Mouse (Mus musculus): ENCODE results near the gene Uqcr11.

Gene Uqcr11

DNA sequence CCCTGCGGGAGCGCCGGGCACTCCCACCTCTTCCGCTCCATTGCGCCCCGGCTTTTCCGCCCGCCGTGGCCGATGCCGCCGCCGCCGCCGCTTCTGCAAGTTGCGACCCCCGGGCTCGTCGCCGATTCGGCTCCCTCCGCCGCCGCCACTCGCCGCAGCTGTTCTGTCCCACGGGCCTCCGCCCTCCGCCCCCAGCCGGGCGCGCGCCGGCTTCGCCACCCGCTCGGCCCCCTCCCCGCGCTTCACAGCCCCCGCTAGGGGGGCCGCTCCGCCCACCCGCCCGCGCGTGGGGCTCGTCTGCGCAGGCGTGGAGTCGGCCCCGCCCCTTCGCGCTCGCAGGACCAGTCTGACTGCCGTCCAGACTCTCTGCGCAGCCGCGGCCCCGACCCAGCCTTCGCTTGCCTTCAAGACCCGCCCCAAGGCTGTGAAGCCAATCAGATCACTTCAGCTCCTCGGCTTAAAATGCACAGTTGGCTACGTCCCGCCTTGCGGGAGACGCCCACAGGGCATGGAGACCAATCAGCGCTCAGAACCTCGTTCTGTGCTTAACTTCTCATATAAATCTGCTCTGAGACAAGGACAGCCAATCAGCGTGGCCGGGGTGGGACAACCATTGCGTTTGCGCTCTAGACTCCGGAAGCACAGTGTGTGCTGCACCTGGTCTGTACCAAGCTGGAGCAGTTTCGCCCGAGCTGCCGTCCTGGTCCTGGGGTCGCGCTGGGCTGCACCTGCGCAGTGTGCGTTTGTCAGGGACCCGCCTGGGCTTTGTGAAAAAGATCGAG is 7.2 kb downstream of the Uqcr11 start, which contains the start of gene Mbd3:
Gene Mbd3 (minus strand): TSS at position 360 of the 782 bp plus-strand sequence.
- DNase-seq (ENCODE audit: low read depth, low spot score): peak; percentile 100

GRCm38 (mm10) chr10:80398719-80399190 is 7.9 kb downstream of the Uqcr11 start:
- peak; percentile 95 for DNase-seq (ENCODE audit: low read depth, low spot score)

DNA sequence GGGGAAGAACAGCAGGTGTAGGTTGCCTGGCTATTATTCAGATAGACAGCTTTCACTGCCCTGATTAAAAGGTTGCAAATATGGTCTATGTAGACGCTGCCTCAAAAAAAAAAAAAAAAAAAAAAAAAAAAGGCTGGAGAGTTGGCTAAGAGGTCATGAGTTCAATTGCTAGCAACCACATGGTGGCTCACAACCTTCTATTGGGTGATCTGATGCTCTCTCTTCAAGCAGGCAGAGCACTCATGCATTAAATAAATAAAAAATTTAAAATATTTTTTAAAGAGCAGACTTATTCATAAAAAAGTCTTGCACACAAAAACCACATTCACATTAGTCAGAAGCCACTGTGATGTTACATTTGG is 8.5 kb downstream of the Uqcr11 start:
- no peak for DNase-seq (ENCODE audit: low read depth, low spot score)

DNA sequence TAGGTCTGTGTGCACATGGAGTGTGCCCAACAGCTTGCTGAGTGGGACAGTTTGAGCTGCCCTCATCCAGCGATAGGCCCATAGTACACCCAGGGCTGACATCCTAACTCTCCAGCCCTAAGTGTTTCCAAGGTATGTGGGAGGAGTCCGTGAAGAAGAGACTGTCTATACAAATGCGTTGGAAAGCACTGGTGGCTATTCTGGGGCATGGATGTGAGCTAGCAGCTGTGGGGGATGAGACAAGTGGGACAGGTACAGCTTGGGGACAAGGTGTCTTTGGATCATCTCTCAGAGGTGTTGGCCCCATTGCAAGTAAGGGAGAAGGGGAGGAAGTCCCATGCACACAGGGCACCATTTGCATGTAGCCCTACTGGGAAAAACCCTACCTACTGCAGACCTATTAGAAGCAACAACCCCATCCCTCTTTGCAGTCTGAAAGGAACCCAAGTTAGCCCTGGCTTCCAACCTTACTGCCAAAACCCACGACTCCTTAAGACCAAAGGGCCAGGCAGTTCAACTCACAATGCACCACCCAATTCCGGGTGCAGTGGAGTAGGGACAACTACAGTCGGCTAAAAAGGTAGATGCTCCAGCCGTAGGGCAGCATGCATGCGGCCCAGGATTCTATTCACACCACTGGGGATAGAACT is 9.0 kb downstream of the Uqcr11 start:
- no peak for DNase-seq (ENCODE audit: low read depth, low spot score)

DNA sequence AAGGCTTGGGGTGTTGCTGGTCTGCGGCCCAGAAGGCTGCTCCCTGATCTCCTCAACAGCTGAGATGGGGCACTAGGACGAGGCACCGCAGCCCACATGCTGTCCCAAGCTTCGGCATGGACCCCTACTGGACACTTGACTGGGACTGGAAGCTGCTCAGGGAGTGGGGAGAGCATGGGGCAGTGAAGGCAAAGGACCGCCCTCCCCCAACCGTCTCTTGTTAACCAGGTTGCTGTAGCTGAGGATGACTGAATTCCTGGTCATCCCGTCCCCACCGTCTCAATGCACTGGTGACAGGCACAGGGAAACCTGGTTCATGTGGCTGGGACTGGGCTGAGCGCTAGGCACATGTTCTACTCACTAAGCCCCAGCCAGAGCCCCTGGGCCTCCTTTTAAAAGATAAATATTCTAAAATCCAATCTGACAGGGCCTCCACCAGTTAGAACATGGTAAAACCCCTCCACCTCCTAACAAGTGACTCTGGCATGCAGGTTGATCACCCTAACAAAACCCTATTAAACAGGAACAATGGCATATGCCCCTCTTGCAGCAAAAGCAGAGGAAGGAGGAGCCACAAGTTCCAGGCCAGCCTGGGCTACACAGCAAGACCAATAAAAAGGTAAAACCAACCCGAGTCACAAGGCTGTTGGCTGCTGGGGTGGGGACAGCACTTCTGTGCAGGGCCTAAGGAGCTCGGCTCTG is 9.7 kb downstream of the Uqcr11 start:
- DNase-seq (ENCODE audit: low read depth, low spot score): no peak

DNA sequence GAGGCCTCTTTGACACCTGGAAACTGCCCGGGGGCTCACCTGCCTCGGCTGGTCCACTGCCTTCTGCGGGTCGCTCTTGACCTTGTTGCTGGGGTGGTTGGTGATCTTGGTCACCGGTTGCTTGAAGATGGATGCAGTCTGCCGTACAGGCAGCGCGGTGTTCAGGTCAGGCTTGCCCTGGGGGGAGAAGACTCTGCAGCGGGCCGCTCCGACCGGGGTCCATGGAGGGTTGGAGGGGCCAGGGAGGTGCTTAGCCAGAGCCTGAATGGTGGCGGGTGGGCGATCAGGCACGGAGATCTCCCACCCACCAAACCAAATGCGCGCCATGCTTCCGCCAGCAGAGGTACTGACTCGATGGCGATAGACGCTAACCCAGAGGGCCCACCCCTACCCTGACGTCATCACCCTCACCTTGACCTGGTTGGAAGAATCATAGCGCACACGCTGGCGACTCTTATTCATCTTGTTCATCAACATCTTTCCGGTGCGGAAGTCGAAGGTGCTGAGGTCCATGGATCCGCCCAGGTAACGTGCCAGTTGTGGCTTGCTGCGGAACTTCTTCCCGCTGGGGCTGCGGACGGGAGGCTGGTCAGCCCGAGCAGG is 11.5 kb downstream of the Uqcr11 start:
- no peak for DNase-seq (ENCODE audit: low read depth, low spot score)

DNA sequence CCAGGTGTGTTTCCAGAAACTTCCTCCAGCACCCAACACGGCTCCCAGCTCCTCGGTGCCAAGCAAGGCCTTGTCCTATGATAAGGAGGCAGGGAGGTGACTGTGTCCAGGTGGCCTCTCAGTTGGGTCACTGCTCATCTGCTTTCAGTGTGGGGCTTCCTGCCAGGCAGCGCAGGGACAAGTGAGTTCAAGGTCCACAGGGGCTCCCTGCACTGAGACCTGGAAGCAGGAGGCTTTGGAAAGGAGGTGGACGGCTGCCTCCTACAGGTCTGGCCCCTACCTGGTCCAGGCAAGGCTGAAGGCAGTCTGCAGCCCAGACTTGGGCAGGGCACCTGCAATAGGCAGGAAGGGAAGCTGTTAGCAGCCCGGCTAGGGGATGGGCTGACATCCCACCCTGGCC is 13.9 kb downstream of the Uqcr11 start:
- DNase-seq (ENCODE audit: low read depth, low spot score): no peak

DNA sequence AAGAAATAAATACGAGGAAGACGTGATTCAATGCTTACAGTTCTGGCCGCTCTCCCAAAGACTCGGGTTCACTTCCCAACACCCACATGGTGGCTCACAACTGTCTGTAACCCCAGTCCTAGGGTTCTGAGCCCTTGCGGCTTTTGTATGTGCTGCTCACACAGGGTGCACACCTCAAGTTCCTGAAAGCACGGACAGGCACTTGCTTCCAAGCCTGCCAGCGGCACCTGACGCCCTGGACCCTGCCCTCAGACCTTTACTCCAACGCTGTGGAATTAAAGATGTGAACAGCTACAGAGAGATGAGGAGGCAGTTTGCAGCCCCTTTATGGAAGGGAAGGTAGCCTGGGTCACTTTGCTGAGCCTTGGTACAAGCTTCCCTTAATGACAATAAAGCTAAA is 15.9 kb downstream of the Uqcr11 start:
- DNase-seq (ENCODE audit: low read depth, low spot score): no peak

DNA sequence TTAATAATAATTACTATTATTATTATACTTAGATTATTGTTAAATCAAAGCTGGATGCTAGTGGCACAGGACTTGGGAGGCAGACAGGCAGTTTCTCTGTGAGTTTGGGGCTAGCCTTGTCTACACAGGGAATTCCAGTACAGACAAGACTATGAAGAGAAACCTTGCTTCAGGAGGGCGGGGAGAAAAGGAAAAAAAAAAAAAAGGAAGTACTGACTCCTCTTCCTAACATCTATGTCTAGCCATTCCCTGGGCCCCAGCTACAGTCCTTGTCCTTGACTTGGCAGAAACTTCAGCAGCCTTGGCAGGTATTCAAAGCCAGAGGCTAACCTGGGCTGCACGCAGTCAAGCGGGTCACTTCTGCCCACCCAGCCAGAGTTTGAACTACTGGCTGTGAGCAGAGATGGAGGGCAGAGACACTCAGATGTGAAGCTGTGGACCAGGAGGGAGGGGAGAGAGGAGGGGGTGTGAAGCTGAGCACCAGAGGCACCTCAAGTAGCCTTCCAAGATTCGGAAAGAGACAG is 17.4 kb downstream of the Uqcr11 start:
- DNase-seq (ENCODE audit: low read depth, low spot score): no peak

DNA sequence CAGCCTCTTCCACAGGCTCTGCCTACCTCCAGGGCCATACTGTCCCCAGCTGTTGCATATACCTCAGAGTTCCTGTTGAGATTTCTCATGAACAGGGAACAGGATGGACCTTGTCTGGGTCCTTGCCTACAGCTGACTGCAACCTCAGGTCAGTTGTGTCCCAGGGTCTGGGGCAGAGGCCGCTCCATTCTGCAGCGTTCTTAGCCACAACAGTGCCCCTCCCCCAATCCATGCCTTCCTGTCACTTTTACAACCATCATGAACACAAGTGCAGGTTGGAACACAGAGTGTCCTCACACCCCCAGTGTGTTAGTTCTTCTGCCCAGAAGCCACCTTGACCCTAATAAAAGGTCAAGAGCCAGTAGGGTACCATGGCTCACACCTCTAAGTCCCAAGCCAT is 17.9 kb downstream of the Uqcr11 start:
- DNase-seq (ENCODE audit: low read depth, low spot score): no peak

DNA sequence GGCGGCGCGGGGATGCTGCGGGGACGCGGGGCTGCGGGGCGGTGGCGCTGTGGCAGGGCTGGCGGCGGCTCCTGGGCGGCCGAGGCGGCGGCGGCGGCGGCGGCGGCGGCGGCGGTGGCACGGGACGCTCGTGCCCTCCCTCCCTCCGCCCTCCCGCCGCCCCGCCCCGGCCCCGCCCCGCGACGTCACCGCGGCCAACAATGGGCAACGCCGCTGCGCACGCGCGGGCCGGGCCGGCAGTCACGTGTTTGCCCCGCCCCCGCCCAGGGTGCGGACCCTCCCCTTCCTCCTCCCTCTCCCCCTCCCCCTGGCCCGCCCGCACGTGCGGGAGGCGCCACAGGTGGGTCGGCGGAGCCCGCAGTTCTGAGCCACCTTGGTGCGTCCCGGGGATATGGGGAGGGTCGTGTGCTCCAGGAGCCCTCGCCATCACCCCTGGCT is 19.1 kb downstream of the Uqcr11 start, which contains the start of gene Mex3d:
Gene Mex3d (minus strand): TSS at position 138 of the 438 bp plus-strand sequence.
- no peak for DNase-seq (ENCODE audit: low read depth, low spot score)

GRCm38 (mm10) chr10:80386735-80387471 is 19.7 kb downstream of the Uqcr11 start:
- DNase-seq (ENCODE audit: low read depth, low spot score): no peak

DNA sequence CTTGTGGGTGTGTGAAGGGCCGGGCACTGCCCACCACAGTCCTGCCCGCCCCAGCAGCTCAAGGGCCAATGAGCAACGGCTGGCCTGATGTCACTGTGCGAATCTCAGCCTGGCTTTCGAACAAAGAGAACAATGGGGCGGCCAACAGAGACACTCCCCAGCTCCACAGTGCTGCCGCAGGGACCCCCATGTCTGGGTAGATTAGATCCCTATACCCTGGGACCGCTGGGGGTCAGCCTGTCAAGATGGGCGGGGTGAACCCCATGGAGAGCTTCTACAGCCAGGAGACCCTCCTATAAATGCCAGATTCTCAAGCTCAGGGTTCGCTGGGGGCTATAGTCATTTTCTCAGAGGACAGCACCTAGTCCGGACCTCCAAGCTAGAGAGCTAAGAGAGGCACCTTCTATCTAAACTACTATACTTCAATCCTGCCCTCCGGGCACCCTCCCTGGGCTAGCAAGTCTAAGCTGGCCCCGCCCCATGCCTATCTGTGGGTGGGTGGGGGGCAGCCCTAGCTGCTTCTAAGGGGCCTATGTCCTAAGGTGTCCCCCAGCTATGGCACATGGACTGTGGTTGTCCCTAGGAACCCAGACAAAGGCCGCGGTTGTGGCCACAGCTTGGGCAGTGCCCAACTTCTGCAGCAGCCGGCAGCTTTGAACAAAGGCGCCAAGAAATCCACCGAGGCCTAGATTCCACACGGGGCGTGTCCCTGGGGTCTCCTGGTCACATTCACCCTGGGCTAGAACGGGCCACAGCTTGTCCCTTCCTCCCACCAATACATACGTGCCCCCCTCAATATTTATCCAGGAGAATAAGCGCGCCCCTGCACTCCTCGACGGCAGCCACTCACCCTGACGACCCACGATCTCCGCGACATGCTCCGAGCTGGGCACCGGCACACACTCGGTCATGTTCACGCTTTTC is 20.6 kb downstream of the Uqcr11 start:
- no peak for DNase-seq (ENCODE audit: low read depth, low spot score)

DNA sequence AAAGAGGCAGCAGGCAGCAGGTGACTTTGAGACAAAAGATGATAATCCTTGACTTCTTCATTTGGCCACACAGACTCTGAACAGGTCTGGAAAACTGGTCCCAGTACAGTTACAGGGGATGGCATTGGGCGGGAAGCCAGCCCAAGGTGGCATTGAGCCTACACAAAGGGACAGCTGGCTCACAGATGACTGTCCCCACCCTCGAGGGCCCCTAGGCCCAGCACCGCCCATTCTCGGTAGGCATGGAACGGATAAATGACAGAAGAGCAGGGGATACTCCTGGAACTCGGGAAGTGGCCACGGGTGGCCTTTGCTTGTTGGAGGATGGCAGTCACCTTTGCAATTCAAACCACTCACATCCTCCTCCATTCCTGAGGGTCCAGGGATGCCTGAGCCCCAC is 21.3 kb downstream of the Uqcr11 start:
- no peak for DNase-seq (ENCODE audit: low read depth, low spot score)

DNA sequence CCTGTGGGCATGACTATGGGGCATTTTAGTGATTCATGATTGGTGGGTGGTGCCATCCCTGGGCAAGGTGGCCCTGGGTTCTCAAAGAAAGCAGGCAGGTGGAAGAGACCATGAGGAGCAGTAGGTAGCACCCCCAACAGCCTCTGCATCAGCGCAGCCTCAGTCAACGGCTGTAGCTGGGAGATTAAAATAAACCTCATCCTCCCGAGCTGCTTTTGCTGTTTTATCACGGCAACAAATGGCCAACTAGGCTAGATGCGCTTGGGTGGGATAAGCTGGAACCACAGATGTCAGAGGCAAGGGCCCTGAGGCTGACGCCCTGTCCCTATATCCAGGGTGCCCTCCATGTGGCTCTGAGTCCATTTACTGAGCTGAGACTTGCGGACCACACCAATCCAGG is 21.9 kb downstream of the Uqcr11 start:
- DNase-seq (ENCODE audit: low read depth, low spot score): no peak

GRCm38 (mm10) chr10:80384115-80384639 is 22.5 kb downstream of the Uqcr11 start:
- no peak for DNase-seq (ENCODE audit: low read depth, low spot score)

- DNase-seq (ENCODE audit: low read depth, low spot score): no peak
Measured at GRCm38 (mm10) chr10:80383431-80383830, 23.2 kb downstream of the Uqcr11 start.

- no peak for DNase-seq (ENCODE audit: low read depth, low spot score)
Measured at GRCm38 (mm10) chr10:80382641-80383365, 23.8 kb downstream of the Uqcr11 start.

DNA sequence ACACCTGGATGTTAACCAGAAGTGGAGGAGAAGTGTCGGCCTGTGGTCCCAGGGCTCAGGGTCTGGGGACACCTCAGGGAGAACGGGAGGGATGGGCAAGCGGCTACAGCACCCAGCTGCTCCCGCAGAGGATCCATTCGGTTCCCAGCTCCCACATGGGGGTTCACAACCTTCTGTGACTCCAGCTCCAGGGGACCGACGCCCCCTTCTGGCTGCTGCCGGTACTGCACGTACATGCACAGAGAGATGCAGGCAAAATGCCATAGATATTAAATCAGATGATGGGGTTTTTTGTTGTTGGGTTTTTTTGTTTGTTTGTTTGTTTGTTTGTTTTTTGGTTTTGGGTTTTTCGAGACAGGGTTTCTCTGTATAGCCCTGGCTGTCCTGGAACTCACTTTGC is 28.9 kb downstream of the Uqcr11 start:
- DNase-seq (ENCODE audit: low read depth, low spot score): no peak

Data from telencephalon, adult 2 months (tissue).